Mouse (Mus musculus) stomach, postnatal 0 days (tissue): ENCODE results near the gene Fblim1.

ENCODE experiments used
- CTCF ChIP-seq: IDR thresholded peaks from 2 replicates; pipeline ENCODE4 v1.5.1; 2016; ENCODE audit warnings: antibody characterized with exemption, low read depth, mild to moderate bottlenecking, moderate library complexity
- EP300 ChIP-seq: optimal IDR thresholded peaks from 2 replicates; pipeline ENCODE3; 2016; ENCODE audit warnings: antibody characterized with exemption

DNA sequence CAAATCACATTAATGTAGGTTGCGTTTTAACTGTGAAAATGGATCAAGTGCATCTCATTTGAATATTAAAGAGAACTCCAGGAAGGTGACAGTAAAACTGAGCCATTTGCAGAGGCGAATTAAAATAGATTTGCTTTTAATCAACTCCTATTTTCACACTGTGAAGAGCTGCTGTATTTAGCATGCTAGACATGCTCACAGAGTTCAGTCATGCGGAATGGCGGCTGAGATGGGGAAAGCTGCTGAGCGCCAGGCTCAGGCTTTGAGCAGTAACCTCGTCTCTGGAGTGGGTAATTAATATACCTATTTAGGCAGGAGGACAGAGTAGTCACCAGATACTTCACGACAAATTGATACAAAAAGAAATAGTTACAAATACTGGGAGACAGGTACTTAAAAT, 64.0 kb downstream of the Fblim1 start:
- no peak for TF ChIP-seq CTCF
- no peak for TF ChIP-seq EP300
